Mouse (Mus musculus) thymus, postnatal 4 days (tissue): ENCODE measurements around the gene Cox7a2l.

ENCODE experiments used
- DNase-seq: peaks from one replicate; pipeline ENCODE4 v3.0.0; 2021

Gene Cox7a2l

DNA sequence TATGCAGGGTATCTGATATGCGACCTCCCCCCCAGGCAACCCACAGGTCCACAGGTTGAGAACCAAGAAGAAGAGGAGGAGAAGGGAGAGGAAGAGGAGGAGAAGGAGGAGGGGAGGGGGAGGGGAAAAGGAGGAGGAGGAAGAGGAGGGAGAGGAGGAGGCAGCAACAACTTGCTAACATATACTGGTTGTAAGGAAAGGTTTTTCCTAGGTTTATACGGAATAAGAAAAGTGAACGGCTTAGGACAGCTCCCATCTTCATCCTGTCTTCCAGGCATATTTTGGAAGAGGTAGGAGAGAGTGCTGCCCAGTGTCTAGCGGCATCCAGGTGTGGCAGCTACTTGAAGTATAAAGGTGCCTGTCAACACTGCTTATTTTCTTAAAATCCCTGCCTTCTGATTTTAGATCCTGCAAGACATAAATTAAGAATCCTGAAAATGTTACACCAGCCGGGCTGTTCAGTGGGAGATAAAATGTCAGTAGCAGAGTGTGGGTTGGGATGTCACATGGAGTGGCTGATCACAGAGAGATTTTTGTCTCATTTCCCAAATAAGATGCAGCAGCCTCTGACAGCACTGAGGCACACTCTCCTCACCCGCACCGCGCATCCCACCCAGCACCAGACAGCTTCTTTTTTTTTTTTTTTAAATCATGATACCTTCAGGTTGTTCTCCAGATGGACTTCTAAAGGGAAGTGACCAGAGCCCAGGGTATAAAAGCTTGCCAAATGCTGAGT lies at the start of gene Cox7a2l:
Gene Cox7a2l, minus strand, starts transcription at position 51 of the 736 bp plus-strand sequence.
- no peak for DNase-seq

DNA sequence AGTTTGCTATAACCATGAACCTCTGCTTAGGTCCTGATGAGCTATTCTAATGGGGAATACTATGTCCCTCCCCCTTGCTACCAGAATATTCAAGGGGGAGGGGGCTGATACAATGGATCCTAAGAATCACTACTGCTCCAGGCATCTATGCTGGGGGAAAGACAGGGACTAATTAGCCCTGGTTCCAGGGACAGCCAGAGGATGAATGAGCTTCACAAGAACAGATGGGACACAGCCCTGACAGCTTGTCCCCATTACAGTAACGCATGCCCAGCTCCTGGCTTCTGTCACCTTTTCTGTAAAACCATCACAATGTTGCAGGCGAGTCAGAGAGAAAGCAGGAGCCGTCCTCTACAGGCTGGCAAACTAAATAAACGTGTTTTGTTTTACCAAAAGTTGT lies 48.4 kb upstream of the Cox7a2l start:
- no peak for DNase-seq

DNA sequence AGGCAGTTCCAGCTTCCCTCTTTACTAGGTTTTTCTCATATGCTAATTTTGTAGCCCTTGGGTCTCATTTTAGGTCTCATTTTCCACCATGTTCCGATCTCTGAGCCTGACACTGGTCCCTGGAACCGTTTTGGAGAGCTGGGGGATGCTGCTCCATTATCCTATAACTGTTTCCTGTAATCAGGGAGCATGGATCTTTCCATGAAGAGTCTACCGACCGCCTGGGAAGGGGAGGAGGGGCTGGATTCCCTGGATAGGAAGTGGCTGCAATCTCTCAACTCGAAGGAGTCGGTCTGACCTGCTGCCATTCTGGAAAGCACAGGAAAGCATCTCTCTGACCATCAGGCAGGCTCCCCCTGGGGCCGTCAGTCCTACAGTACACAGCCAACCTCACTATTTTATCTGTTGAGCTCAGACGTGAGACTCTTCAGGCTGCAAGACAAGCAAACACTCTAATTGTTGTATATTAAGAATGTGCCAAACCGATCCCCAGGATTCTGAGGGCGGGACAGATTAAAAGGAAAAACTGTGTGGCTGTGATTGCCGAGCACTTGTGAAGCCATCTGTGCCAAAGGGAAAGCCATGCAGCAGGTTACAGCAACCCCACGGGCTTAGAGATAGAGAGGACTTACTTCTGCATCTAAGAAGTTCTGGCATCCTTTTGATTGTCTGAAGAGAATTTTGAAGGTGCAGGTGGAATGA lies 47.1 kb upstream of the Cox7a2l start:
- no peak for DNase-seq

DNA sequence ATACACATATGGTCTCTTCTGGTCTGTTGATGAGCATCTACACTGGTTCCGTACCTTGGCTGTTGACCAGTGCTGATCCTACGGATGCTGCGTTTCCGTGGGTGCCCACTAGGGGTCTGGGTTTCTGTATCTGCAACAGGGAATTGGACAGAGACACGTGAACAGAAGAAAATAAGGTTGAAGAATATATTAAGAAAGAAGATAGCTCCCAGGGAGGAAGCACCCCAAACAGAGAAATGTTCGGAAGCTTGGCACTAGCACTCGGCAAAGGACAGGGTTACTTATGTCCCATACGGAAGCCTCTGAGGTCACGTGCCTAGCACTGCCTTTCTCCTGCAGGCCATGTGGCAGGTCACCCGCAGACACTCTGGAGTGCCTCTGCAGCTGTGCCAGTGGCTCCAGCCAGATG lies 46.6 kb upstream of the Cox7a2l start:
- DNase-seq = peak; percentile 85

DNA sequence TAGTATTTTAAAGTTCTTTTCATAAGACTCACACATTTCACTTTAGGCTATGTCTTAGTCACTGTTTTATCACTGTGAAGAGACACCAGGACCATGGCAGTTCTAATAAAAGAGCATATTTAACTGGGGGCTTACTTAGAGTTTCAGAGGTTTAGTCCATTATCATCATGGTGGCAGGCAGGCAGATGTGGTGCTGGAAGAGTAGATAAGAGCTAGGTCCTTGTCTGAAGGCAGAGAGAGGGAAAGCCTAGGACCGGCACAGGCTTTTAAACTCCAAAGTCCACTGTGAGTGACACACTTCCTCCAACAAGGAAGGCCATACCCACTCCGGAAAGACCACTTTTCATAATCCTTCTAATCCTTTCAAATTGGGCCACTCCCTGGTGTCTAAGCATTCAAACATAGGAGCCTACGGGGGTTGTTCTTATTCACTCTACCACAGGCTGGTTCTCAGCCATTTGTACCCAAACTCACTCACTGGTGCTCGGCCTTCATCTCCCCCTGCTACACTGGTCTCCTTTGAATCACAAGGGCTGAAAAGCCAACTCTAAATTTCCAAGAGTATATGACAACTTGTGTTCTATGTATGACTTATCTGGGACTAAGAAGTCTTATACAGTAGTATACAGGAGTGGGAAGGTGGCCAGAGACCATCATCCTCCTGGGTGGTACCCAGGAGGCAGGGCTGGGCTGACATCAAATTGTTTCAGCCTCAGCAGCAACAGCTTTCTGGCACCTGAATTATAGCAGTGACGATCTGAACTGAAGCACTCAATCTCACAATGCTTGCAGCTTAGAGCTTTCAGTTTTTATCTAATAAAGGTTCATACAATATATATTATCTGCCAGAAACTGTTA lies 45.3 kb upstream of the Cox7a2l start:
- DNase-seq = no peak

DNA sequence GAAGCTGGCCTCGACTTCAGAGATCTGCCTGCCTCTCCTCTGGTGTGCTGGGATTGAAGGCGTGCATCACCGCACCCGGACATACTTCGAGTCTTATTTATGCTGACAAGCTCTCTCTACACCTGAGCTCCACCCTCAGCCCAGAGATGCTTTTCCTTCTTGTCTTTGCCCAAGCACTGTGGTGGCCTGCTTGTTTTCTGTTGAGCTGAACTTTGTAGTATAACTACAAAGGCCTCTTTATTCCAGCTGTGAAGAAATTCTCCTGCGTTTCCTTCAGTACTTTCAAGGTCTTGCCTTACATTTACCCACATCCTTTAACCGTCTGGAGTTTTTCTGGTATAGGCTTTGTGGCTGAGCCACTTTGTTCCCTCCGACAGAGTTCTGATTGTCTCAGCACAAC lies 42.0 kb upstream of the Cox7a2l start:
- DNase-seq = peak; percentile 59

DNA sequence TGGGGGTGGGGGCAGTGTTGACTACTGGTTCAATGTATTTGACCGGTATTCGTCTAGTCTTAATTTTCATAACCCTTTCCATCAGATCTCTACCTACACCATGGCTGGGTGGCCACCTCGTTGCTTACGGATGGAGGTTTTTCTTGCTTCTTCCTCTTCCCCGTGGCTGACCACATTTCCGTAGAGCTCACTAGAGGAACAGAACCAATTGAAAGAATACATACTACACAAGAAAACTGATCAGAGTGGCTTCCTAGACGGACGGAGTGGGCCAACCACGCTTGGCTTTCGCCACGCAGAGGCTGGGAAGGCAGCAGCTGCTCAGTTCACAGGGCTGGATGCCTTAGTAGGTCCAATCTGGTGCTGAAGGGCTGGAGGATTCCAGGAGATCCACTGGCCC lies 38.7 kb upstream of the Cox7a2l start:
- no peak for DNase-seq

DNA sequence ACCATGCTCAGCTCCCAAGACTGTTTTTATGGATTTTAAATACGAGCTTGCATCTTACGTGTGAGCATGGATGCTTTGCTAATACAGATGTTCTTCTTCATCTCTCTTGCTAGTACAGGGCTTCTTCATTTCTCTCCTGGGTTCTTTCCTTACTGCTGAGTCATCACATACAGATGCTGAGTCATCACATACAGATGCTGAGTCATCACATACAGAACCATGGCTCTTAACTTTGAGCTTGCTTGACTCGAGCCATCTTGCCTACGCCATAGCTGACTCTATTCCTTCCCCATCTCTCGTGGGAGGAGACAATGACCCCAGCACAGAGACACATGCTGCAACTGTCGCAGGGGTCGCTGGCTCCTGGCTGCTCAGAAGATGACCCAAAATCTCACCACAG lies 37.9 kb upstream of the Cox7a2l start:
- DNase-seq = no peak

DNA sequence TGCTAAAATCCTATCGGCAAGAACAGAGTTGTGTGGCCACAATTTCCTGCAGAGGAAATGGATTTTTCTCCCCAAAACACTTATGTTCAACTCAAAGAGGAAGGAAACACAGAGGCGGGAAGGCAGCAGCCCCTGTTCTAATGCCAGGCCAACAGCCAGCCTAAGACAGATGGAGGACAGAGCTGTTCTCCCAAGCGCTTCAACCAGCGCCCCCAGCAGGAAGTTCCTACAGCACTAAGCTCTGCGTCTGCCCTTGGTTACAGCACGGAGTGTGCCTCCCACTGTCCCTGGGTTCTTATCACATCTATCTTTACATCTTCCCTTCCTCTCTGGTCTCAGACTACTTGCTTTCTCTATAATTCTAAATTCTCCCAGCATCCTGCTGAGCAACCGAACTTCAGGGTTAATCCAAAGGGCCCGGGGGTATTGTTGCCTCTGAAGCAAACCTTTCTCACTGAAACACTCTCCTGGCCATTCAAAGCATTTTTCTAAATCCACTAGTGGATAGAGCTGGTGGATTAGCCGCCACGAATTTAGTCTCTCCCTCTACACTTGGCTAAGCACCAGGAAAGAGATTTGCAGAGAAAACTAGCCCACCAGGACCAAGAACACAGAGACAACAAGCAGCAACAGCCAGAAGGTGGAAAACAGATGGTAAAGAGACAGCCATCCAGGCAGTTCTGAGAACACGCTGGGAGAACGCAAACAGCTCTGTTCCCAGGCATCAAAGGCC lies 31.5 kb upstream of the Cox7a2l start:
- DNase-seq = peak; percentile 84

DNA sequence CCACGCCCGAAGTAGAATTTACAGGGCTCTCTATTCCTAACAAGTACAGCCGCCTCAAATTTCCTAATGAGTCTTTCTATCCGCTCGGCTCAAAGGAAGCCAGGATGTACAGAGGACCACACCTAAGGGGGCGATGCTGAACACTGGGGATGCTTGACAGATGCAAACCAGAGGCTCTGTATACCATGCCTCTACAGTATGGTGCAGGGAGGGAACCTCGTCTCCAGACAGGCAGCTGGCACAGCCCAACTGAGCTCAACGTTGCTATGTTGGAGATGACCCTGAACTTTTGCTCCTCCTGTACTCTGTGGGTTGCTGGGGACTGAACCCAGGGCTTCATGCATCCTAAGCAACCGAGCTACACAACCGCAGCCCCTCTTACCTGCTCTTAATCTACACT lies 30.0 kb upstream of the Cox7a2l start:
- DNase-seq = no peak

DNA sequence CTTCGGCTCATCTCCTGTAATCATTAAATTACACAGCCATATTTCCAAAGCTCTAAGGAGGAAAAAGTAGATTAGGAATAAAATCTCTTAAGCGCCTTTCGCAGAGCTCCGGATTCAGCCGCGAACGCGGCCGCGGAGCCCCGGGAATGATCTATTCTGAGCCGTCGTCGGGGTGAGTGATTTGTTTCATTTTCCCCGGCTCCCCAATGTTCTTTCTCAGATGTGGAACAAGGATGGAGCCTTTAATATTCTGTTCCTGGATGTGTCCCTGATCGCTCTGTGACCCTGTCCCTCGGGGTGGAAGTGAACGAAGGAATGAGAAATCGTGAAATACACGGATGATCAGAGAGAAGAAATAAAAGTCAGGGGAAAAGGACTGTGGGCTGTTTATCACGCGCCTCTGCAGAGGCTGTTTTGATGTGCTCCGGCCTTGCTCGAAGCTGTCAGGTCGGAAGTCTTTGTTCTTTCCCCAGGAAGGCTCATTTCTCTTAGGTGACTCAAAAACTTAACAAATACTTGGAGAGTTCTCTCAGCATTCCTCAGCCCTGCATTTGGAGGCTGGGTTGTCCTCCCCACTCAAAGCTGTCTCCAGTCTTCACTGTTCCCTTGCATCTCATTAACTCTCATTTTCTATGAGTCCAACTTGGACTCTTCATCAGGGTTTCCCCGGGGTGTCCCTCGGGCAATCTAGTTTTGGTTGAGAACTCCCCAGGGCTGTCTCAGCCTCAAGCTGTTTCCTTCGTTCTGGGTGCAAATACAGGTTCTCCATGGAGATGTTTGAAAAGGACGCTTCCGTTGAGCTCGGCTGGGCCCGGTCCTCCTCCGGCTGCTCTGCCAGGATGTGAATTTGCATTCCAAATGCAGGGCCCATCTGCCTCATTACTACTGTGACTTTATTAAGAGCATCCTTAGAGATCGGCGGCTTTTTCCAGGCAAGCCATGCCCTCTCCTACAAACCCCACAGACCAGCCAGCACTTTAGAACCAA lies 28.9 kb upstream of the Cox7a2l start:
- peak; percentile 20 for DNase-seq

DNA sequence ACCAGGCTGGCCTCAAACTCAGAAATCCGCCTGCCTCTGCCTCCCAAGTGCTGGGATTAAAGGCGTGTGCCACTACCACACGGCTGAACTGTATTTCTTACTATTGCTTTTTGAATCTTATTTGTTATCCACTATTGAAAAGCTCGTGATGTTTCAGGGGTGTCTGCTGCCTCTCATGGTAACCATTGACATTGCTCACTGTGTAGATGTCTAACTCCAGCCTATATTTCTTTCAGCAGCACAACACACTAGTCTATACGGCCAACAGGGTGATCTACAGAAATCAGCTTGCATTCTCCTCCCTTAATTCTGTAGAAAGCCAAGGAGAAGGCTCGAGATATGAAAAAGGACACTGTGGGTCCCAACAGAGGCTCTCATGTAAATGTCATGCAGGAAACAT lies 28.1 kb upstream of the Cox7a2l start:
- DNase-seq = no peak

DNA sequence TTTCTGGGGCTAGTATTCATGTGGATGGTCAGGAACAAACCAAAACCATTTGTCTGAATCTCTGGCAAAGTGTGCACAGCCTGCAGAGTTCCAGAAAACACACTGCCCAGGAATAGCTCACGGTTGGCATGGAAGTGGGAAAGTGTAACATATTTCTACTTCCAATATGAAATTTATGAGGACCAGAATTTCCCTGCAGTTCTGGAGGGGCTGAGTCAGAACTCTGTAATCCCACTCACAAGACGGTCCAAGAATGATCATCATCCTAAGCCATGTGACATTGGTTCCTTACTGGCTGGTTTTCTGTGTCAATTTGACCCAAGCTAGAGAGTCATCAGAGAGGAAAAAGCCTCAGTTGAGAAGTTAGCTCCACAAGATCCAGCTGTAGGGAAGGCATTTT lies 25.3 kb upstream of the Cox7a2l start:
- no peak for DNase-seq

DNA sequence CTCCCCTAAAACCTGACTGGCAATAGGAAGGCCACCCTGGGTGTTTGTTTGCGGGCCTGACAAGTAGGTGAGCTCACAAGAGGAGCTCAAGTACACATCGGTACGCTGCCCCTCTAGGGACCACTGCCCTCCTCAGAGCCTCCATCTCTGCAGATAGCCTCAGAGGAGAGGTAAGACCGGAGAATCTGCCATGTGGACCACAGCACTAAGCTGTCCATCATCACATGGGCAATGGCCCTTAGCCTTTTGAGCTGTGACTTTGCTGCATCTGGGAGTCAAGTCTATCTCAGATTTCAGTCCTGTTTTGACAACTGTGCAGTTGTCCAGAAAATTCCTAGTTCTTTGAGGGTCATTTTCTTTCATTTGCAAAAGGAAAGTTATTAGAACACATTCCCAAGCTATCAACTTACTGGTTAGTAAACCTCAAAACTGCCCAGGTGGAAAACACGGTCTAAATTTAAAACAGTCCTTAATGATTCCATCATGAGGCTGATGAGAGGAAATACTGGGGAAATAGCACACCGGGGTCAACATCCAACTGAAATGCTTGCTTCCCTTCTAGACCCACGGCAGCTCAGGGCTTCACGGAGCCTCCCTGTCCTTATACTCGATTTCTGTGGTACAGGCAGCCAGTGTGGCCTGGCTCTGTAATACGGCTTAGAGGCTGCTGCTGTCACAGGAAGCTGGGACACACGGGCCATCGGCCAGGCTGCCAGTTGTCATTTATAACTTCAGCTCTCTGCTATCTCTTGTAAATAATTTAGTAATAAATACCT lies 22.3 kb upstream of the Cox7a2l start:
- no peak for DNase-seq

DNA sequence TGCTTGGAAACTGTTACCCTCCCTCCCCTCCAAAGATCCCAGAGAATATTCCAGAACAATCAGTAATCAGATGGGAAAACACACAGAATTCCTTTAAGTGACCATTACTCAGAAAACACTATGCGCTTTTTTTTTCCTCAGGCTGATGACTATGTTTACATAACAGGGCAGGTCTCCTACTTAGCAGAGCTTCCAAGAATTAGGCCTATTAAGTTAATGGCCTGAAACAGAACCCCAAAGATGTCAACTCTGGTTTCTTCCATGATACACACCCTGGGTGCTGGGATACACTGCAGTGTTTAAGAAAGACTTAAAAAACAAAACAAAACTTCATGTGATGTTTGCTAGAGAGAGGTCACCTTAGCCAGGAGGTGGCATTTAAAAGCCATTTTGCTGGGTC lies 21.6 kb upstream of the Cox7a2l start:
- no peak for DNase-seq

DNA sequence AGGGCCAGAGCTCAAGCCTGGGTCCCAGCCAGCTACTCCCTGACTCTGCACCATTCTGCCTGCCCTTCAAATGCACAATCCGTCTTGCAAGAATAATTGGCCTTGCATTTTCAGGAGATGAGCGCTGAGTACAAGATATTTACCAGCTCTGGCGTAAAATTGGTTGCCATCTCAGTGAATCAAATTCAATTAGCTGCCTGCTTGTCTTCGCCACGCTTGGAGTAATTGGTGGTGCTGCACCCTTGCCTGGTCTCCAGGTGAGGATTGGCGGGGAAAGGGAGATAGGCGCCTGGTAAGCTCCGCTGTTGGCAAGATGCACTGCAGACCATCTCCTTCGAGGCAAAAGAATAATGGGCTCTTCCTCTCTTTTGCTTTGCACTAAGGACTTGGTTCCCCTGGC lies 21.0 kb upstream of the Cox7a2l start:
- no peak for DNase-seq

DNA sequence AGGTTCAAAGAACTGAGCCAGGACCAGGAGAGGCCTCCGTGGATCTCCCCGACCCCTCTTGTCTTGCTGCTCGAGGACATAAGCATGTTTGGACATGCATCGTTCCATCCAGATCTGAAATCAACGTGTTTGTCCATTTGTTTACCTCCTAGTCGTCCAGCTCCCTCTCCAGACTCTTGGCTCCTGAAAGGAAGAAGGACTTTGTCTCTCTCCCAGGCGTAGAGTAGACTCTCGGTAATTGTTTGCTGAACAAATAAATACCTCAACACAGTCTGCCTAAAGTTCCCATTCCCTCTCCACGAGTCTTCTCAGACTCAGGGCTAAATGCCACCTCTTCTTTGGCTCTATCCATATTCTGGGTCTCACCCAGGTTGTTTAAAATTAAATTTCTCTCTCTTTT lies 16.0 kb upstream of the Cox7a2l start:
- no peak for DNase-seq

DNA sequence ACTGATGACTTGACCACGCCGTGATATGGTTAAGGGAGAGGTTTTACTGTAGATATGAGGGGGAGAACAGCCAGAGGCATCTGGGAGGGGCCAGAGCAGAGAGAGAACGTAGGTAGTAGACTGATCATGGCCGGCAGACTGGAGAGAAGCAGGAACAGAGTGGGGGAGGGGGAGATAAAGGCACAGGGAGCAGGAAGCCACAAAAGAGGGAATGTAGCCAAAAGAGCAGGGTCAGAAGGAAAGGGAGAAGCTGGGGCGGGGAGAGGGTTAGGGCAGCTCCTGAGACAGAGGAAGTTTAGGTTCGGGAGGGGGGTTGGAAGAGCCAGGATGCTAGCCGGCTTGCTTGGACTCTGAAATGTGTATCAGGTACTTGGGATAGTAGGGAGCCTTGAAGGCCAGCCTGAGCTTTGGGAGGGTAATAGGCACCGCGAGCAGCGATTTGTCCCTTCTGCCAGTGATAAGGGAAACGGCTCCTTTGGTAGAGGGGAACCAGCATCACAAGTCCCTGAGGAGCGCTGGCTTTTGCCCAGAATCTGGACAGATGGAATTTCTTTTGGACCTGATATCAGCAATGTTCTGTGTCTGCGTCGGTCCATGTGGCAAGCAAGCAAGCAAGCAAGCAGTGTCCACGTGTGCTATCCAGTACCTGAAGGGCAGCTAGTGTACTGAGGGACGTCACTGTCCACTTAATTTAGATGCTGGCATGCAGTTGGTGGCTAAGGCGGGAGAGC lies 10.7 kb upstream of the Cox7a2l start:
- peak; percentile 53 for DNase-seq

DNA sequence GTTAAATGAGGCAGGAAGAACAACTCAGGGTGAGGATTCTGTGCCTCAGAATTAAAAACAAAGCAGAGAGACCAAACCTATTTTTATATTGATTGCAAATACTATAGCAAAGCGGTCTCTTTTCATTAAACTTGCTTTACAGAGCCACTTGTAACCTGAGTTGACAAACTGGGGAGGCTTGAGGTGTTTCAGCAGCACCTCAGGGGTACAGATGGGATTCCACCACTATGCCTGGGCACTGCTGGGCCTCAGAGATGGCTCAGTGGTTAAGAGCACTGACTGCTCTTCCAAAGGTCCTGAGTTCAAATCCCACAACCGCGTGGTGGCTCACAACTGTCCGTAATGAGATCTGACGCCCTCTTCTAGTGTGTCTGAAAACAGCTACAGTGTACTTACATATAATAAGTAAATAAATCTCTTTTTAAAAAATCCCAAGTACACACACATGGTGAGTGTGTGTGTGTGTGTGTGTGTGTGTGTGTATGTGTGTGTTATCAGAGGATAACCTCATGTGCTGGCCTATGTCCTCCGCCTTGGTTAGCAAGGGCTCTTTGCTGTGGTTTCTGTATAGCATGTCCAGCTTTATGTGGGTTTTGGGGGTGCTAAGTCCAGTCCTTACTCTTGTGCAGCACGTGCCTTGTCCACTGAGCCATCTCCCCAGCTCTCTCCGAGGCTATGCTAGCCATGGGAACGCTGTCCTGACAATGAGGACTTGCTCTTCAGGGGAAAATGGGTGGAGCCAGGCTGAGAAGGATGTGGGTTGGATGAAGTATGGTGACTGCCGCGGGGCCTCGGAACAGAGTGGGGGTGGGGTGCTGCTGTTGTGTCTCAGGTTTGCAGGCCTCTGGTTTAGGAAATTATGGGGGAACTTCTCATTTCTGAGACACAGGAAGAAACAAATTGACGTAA lies 9.7 kb upstream of the Cox7a2l start:
- peak; percentile 88 for DNase-seq
